Mouse (Mus musculus) naive thymus-derived CD4-positive, alpha-beta T cell, adult 2 months (primary cell): Measurements from ENCODE around the gene Akap12.
A peak's percentile ranks its signal among the peaks of the same experiment; 100 is the strongest.

Experiments
- DNase-seq: peaks from one replicate; pipeline ENCODE4 v3.0.0-alpha.2; 2011; ENCODE audit warnings: low read depth

Akap12 gene

GRCm38 (mm10) chr10:4266041-4266930, at the start of gene Akap12:
Gene Akap12 (plus strand): TSS chr10:4266380.
- DNase-seq = peak; percentile 44

- no peak for DNase-seq
These were observed 35.4 kb upstream of the Akap12 start for GRCm38 (mm10) chr10:4230563-4231359.

GRCm38 (mm10) chr10:4233102-4233501, 33.1 kb upstream of the Akap12 start:
- no peak for DNase-seq

- DNase-seq = no peak
These were observed 26.2 kb upstream of the Akap12 start for GRCm38 (mm10) chr10:4239794-4240574.

GRCm38 (mm10) chr10:4243591-4244300, 22.4 kb upstream of the Akap12 start:
- DNase-seq = no peak

GRCm38 (mm10) chr10:4245812-4246211, 20.4 kb upstream of the Akap12 start:
- no peak for DNase-seq

GRCm38 (mm10) chr10:4246407-4246806, 19.8 kb upstream of the Akap12 start:
- no peak for DNase-seq

- DNase-seq = no peak
These were observed 16.8 kb upstream of the Akap12 start for GRCm38 (mm10) chr10:4249235-4249845.

- no peak for DNase-seq
These were observed 15.5 kb upstream of the Akap12 start for GRCm38 (mm10) chr10:4250681-4251080.

GRCm38 (mm10) chr10:4253613-4254012, 12.6 kb upstream of the Akap12 start:
- no peak for DNase-seq

- no peak for DNase-seq
These were observed 11.7 kb upstream of the Akap12 start for GRCm38 (mm10) chr10:4254459-4254858.

GRCm38 (mm10) chr10:4260925-4261324, 5.3 kb upstream of the Akap12 start:
- DNase-seq = no peak

GRCm38 (mm10) chr10:4261359-4261952, 4.7 kb upstream of the Akap12 start:
- DNase-seq = no peak

- no peak for DNase-seq
These were observed 539 bp upstream of the Akap12 start for GRCm38 (mm10) chr10:4265641-4266040.

- DNase-seq = peak; percentile 14
These were observed 741 bp downstream of the Akap12 start for GRCm38 (mm10) chr10:4266931-4267310.

GRCm38 (mm10) chr10:4267481-4267880, 1.3 kb downstream of the Akap12 start:
- no peak for DNase-seq

GRCm38 (mm10) chr10:4268140-4268539, 2.0 kb downstream of the Akap12 start:
- no peak for DNase-seq

- no peak for DNase-seq
These were observed 9.4 kb downstream of the Akap12 start for GRCm38 (mm10) chr10:4275572-4275971.

GRCm38 (mm10) chr10:4276081-4276480, 9.9 kb downstream of the Akap12 start:
- no peak for DNase-seq

- DNase-seq = no peak
These were observed 11.9 kb downstream of the Akap12 start for GRCm38 (mm10) chr10:4278041-4278440.

- no peak for DNase-seq
These were observed 16.2 kb downstream of the Akap12 start for GRCm38 (mm10) chr10:4282395-4282794.
